Mouse (Mus musculus) hindlimb bud, embryonic 11.5 days (tissue): ENCODE measurements around the gene Acox2.

Experiments
- DNase-seq: peaks from one replicate; pipeline ENCODE4 v3.0.0-alpha.2; 2012; ENCODE audit warnings: low read depth, low spot score; ENCODE audit errors: extremely low spot score

Gene Acox2

DNA sequence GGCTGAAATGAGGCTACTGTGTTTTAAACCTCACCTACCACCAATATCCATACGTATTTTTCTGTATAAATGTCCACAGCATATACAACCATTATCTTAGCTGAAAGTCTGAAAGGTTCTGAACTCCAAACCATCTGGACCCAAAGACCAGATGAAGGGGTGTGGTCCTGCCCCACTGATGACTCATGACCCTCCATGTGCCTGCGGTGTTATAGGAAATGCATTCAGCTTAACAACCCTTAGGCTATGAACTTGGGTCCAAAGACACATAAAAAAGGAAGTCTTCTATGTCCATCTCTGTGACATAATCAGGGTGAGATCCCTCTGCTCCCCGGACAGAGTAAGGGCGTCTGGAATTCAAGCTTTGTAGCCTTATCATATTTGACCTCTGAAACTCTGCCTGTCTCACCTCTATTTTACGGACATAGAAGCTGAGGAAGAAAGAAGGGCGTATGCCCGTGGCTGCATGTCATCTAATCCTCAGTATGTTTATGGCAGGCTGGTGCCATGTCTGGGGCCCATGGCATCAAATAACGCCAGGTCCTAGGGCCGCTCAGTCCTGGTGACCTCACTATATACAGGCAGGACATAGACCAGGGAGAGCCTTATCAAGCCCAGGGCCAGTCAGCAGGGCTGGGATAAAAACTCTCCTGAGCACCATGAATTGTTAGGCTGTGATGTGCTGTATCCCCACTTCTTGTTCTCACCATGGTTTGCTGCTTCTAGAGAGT lies 8.8 kb downstream of the Acox2 start:
- DNase-seq, result no peak

DNA sequence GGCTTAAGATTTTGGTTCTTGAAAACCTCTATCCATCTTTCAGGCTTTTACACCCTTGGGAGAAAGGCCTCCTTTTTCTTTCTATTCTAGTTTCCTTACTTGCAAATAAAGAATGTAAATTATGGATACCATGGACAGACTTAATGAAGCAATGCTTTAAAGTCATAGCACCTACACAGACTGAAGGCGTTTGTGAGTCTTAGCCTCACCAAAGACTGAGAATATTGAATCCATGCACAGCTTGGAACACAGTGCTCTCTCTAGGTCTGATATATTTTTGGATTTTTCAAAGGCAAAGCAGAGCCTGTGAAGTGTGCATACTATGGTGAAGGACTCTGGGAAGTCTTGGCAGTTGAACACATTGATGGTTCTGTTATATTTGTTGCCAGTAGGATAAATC lies 9.9 kb downstream of the Acox2 start:
- DNase-seq, result no peak

DNA sequence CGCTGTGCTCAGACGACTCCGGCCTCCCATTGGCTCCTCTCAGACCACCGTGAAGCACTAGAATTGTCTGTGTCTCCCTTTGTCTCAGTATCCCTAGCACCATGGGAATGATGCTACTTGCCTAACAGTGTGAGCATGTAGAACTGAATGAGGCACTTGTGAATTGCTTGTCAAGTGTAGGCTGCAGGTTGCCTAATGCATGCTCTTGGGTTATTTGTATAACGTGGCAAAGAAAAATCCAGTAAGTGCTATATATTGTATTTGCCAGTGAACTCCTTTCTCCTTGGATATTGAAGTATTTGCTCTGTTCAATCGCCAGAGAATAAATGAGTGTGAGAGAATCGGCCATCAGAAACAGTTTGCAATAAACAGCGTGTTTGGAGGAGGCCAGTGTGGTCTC lies 12.3 kb downstream of the Acox2 start:
- no peak for DNase-seq

DNA sequence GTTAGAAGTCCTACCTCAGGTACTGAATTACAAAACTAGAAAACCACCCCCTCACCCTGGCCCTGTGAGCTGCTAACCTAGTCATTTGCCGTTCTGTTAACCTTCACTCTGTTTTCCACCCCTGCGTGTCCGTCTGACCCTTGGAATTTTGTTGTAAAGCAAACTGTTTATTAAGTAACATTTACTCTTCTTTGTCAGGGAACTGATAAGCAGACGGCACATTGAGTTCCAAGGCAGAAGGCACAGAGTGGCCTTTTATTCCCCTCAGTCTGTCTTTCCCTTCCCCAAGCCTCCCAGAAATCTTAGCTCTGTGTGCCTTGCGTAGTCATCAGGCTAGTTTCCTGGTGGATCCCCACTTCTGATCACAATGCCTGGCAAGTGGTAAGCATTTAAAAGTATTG lies 14.9 kb downstream of the Acox2 start:
- no peak for DNase-seq

DNA sequence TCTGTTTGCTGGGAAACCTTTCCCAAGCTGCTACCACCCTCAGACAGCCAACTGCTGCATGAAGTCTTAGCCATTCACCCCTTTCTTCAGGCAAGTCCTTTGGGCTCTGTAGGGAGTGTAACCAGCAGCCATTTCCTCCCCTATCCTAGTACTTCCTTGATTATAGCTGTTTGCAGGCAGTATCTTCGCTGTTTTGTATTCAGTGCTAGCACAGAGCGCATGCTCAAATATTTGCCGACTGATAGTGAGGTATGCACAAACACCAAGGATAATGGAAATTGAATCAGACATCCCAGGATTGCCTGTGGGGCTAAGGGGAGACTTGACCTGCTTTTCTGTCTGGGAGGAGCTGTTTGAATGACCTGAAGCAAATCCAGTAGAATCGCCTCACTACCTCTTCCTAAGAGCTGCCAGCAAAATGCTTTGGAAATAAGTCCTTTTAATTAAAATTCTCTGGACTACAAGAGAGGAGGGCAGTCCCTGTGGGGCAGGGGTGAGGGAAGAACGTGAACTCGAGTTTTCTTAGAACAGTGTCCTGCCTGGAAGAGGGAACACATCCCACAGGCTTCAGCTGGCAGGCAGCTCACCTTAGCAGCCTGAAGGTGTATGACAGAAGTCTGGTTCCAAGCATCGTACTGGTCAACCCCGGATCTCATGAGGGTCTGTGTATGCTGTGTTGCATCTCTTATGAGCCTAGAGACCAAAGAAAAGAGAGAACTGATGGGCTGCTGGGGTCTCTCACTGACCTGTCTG lies 15.8 kb downstream of the Acox2 start:
- no peak for DNase-seq

DNA sequence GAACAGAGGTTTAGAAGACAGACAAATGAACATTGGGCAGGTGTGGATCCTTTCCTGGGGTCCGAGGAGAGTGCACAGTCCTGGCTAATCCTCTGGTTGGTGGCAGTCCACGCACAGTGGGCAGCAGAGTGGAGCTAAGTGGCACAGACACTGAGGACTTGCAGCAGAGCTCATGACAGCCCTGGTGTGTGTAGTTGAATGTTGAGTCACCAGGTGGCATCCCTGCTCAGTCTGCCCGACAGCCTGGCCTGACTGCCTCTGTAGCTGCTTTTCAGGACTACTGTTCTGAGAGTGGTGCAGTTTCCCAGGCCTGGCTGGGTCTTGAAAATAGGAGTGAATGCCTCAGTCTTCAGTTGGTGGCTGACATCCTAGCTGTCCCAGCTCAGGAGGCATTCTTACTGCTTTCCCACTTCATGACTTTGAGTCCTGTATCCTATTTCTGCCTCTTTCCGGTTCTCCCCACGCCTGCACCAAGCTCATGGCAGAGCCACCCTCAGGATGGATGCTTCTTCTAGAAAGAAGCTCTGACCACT lies 16.7 kb downstream of the Acox2 start:
- no peak for DNase-seq

DNA sequence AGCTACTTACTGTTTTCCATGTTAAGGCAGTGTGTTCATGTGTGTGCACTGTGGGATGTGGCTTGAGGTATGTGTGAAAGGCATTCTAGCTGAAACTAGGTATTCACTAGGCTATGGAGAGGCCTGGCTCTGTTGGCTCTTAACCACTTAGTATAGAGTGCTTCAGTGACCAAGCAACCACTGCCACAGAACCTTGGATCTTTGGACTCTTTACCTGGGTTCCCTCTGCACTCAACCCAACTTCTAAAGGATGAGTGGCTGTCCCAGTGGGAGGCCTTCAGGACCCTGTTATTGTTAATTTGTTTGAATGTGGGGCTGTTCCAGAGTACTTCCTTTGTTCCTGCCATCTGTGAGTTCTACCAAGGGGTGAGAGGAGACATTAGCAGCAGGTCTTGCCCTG lies 17.3 kb downstream of the Acox2 start:
- DNase-seq, result no peak

DNA sequence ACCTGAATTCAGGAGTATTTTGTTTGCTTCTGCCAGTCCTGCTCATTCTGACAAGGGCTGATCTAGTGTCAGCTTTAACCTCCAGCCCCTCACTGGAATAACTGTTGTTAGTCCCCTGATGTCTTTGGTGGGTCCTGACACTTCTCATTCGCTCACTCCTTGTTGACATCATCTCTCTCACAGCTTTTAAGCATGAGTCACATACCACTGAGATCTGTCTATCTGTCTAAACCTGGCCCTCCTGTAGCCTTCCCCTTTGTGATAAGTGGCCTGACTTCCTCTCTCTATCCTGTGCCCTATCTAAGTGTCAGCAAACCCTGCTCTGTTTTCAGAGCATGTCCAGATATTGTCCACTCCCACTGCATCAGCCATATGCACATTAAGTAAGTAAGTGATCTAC lies 25.9 kb downstream of the Acox2 start:
- no peak for DNase-seq

DNA sequence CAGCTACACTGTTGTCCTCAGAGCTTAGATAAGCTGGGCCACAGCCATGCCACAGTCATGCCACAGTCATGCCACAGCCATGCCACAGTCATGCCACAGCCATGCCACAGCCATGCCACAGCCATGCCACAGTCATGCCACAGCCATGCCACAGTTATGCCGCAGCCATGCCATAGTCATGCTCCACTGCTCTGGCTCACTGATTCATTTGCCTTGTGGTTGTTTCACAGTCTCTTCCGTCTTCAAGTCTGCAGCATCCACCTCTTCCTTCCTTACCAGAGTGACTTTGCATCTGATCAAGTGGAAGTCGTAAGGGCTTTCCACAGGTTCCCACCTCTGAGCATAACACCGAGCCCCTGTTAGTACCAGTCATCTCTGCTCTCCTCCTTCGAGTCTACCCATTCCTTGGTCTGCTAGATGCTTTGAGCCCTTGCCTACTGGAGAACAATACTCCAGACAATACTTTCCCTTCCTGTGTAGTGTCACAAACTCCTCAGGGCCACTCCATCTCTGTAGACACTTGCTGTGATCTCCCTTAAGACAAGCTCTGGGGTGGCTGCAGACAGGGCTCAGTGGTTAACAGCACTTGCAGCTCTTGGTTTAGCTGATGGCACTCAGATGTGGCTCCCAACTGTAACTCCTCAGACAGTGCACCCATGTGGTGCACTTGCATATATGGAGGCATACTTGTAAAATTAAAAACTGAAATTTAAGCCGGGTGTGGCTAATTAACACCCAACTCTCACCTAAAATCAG lies 26.8 kb downstream of the Acox2 start:
- no peak for DNase-seq

DNA sequence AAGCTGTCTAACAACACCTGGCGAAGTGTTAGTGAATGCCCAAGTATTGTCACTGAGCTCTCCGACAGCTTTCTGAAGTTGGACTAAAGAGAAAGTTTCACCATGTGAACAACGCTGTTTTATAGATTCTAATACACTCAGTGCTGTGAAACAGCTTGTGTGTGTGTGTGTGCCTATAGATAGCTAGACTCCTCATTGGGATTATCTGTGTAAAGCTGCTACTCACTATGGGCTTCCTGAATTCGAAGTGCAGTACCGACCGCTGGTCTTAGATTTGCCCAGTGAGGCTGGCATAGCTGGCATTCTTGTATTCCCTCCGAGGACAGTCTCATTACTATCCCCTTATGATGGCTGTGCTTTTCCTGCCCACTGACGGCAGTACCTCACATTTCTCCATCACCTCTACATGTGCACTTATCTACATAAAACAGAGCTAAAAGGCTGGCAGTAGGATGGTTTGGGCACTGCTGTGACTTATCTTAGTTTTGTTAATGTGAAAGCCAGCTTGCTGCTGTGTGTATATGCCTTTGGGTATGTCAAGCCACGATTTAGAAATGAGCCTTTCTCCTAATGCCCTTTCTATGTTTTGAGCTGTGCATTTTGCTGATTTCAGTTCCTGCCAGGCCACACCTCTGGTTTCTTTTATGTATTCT lies 29.7 kb downstream of the Acox2 start:
- DNase-seq, result no peak

DNA sequence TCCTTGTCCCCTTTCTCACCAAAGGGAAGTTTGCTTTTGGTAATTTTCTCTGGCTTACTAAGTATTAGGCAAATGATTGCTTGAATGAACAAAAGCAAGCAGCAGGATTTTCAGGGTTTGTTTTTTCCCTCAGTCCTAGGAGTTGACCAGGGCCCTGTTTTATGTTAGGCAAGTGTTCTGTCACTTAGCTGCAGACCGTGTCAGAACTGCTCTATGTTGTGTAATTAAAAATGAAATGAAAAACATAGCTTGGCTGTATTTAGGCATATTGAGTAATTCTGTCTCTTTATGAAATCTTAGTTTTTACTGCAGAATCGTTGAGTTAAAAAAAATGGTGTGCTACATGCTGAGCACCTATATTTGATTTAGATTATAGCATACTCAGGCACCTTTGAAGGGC lies 34.3 kb downstream of the Acox2 start:
- DNase-seq, result no peak

DNA sequence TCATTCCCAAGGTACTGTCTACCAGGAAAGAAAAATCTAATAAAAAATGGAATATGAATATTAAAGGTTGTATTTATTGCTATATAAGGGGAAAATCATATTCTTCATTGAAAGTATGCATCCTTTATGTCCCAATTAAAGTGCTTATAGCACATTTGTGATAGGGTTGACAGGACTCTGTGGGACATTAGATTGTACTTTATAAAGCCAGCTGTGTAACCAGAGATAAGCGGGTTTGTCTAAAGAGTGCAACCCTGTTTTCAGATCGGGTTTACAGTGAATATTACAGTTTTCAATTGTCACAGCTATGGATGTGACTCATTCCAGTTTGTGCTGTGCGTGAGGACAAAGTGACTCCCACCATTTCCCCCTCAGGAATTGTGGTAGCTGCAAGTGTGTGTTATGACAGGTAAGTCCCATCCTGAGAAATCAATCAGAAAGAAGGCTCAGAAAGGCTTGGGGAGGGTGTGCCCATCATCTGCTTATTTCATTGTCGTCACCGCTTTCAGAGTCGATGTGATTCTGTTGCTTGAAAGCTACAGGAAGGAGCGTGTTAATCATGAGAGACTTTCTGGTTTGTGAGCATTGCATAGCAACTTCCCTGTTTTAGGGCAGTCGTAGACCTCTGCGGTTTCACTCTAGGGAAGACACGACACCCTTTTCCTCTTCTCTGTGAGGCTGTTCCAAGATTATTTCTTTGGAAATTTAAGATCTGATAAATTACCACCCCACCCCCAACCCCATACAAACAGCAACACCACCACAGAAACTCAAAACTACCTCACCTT lies 35.5 kb downstream of the Acox2 start:
- no peak for DNase-seq

DNA sequence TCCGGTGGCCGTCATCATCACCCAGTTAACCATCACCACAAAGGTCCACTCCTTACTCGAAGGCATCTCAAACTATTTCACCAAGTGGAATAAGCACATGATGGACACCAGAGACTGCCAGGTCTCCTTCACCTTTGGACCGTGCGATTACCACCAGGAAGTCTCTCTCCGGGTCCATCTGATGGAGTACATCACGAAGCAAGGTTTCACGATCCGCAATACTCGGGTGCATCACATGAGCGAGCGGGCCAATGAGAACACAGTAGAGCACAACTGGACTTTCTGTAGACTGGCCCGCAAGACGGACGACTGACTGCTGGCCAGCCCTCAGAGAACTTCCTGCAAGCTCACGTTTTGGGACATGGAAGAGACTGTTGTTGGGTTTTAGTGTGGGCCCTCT lies 36.6 kb downstream of the Acox2 start:
- no peak for DNase-seq

DNA sequence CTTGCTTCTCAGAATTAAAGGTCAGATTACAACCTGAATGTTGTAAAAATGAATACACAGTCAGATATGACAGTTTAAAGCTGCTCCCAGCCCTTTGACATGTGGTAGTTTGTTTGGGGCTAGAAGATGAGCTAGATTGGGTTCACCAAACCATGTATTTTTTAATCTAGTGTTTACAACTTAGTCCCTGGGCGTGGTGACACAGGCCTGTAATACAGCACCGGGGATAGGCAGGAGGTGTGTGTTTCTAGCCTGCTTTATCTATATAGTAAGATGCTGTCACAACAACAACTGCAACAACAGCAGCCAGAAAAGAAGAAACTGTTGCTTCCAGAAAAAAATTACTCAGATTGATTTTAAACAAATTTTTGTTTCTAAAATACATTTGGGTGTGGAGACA lies 38.2 kb downstream of the Acox2 start:
- no peak for DNase-seq

DNA sequence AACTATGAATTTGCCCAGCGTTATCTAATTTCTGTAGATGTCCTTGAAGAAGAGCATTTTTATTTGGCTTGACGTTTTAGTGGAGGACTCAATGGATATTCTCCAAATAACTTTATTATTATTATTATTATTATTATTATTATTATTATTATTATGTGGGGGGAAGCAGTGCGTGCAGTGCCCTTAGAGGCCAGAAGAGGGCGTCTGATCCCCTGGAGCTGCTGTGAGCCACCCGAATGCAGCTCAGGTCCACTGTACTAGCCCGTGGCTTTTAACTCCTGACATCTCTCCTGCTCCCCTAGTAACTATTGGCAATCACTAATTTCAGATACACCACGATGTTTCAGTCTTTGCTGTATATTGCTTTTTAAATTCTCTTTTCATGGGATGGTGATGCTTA lies 38.8 kb downstream of the Acox2 start:
- DNase-seq, result no peak

DNA sequence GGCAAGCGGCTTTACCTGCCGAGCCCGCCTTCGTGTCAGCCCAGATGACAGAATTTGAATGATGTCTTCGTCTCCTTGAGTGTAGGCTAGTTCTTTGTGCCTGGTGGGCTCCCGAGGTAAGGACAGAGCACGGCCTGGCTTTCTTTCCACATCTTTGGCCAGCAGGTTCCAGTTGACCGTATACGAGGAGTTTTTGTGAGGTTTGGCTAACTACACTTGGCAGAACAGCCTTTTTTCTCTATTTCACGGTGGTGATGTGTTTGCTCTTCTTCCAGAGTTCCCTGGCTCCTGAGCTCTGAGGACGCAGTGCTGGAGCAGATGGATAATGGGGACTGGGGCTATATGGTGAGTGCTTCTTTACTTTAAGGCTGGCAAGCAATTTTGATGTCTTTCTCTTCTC lies 39.3 kb downstream of the Acox2 start:
- DNase-seq, result no peak

DNA sequence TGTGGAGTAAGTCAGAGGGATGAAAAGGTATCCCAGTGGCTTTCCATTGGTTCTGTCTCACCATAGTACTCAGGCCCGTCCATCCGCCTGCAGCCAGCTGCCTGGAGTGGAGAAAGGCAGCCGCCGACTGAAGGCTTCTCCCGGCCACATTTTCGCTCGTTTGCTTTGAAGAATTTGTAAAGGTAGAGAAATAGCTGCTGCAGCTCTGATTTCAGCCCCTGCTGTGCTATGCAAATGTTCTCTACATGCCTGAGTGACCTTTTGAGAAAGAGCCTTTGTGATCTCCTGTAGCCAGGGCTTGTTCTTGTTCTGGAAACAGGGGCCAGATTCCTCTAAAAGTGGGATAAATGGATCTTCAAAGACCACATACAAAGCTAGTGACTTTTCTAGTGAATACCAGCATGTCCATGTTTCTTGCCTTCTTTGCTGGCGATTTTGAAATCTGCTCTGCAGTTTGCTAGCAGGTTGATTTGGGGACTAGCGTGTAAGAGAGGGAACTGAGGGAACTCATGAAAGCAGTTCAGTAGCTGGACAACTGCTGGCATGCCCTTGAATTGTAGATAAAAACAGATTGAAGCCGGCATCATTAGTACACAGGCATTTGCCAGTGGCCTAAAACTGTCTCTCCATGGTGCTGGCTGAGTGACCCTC lies 40.3 kb downstream of the Acox2 start:
- DNase-seq, result no peak

DNA sequence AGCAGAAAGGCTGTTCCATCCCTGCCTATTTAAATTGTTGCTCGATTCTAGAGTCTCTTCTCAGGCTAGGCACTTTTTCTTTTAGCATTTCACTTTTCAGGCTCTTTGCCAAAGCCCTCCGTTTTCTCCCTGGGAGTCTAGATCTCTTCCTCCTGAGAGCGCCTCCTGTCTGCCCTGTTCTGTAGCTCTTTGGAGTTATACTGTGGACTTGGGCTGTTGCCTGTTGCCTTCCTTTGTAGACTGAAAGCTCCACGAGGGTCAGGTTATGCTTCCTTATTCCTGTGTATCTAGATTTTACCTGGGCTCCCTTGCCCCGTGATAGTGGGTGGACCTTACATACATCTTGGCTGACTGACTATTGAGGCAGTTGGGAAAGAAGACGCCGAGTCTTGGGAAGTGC lies 40.9 kb downstream of the Acox2 start:
- DNase-seq, result no peak

DNA sequence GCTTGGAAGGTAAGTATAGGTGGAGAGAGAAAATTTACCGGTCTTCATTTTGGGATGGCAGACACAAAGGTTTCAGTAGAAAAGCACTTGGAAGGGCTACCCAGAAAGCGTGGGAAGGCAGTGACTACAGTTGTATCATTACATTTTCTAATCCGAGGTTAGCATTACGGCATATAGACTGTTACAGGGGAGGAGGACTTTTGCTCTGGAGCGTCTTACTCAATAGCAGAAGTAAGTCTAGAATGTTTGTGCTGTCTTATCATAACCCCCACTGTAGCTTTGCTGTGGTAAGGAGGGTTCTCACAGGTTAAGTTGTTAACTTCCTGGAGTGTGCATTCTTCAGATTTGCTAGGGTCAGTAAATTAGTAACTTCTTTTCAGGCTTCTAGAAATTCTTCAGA lies 43.1 kb downstream of the Acox2 start:
- DNase-seq, result no peak

DNA sequence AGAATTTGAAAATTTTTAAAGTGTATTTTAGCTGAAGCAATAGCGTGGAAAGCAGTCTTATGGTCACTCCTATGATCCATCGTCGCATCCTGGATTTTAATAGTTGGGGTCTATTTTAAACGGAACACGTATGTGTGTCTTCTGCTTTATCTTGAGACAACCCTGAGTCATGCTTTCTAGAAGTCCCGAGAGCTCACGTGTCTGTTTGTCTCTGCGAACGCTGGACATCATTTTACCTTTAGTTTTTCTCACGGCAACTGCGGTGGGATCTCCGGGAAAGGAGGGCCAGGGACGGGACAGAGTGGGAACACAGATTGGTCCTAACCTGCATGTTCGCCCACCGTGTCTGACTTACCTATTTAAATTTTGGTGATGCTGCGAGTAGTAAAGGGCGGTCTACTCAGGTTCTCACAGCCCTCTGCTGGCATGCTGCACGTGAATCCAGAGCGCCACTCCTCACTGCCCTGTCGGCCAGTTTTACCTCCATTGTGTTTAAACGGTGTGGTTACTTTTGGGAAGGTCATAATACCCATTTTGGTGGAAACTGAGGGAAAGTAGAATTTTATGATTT lies 43.9 kb downstream of the Acox2 start:
- DNase-seq, result no peak
